Mouse (Mus musculus): Measurements from ENCODE around the gene Dnah6. TPM values are rescaled to one million over a fixed set of nuclear protein-coding genes. Genes with fewer than 3 reads are reported as not detected.

Gene Dnah6
- polyA plus RNA-seq, 1 experiment from 2014 or later = 0.08 TPM

DNA sequence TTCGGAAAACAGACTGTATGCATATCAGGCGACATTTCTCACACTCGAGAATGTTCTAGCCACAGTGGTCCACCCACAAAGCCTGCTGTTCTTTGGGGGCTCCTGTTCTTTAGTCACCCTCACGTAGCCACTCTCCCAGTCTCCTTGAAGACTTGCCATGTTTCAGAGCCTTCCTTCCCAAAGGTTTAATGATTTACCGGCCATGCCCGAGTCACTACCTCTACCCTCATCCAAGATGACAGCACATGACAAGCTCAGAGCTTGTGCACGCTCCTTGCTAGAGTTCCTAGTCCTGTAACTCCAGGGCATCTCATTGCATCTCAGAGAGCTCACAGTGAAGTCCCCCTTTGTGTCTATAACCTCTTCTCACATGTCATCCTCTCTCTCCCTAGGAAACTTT, 174.2 kb downstream of the Dnah6 start:
- no peaks in the 10 kb centered on the region for H3K9me3 ChIP-seq
- H3K4me1 ChIP-seq (replicated peaks) = no peaks in the 10 kb centered on the region
- H3K27me3 ChIP-seq (replicated peaks) = no peaks in the 10 kb centered on the region
- H3K9ac ChIP-seq = no peak overlapping the region
- no peaks in the 10 kb centered on the region for H3K36me3 ChIP-seq
- H3K4me3 ChIP-seq (replicated peaks) = no peak overlapping the region
- no peak overlapping the region for H3K27ac ChIP-seq
- peak; percentile 69 for ATAC-seq
- H3K4me2 ChIP-seq (replicated peaks) = no peak overlapping the region
- 66% methylated on average over 7 of the region's 7 CpGs for WGBS

DNA sequence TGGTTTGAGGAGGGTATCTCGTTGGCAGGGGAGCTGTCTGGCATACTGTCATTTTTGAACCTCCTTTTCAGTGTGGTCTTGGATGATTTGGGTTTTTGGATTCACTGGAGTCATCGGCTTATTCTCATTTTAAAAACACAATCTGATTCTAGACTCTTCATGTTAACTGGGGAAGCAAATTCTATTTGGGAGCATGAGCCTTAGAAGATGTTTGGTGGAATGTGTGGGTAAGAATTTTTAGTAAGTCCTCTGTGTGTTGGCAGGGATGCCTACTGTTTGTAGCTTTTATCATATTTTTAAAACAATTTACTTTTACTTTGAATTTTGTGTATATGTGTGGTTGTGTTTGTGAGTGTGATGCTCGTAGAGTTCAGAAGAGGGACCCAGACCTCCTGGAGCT, 175.5 kb downstream of the Dnah6 start:
- 82% methylated on average over 3 of the region's 3 CpGs for WGBS
- Histone ChIP-seq H3K9me3 (no peaks in the 10 kb centered on the region), H3K4me3 (replicated peaks) (no peak overlapping the region)

DNA sequence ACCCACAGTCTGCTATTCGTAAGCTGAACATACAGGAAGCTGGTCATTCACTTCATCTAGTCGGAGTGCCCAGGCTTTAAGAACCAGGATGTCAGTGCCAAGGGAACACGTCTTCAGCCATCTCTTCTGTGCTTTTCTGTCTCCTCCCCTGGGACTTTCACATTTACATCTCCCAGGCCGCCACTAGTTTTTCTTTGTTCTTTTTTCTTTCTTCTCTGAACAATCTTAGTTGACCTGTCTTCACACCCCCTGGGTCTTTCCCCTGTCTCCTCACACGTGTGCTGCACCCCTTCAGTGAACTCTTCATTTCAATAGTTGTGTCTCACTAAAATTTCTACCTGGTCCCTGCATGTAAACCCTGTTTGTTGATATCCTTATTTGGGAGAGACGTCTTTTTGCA, 179.2 kb downstream of the Dnah6 start:
- Histone ChIP-seq H3K4me2 (replicated peaks) (no peak overlapping the region), H3K27me3 (replicated peaks) (no peaks in the 10 kb centered on the region), H3K27ac (no peak overlapping the region), H3K9me3 (no peaks in the 10 kb centered on the region), H3K9ac (no peak overlapping the region), H3K36me3 (no peaks in the 10 kb centered on the region), H3K4me1 (replicated peaks) (no peaks in the 10 kb centered on the region), H3K4me3 (replicated peaks) (no peak overlapping the region)
- ATAC-seq = no peak
- WGBS = 73% methylated on average over 6 of the region's 6 CpGs

More for the DNA sequence above, 175.5 kb downstream of the Dnah6 start:
- no peak overlapping the region for H3K27ac ChIP-seq
- H3K9ac ChIP-seq = no peak overlapping the region
- ATAC-seq = no peak
- no peaks in the 10 kb centered on the region for H3K4me1 ChIP-seq (replicated peaks)
- no peak overlapping the region for H3K4me2 ChIP-seq (replicated peaks)
- no peaks in the 10 kb centered on the region for H3K27me3 ChIP-seq (replicated peaks)
- H3K36me3 ChIP-seq = no peaks in the 10 kb centered on the region

DNA sequence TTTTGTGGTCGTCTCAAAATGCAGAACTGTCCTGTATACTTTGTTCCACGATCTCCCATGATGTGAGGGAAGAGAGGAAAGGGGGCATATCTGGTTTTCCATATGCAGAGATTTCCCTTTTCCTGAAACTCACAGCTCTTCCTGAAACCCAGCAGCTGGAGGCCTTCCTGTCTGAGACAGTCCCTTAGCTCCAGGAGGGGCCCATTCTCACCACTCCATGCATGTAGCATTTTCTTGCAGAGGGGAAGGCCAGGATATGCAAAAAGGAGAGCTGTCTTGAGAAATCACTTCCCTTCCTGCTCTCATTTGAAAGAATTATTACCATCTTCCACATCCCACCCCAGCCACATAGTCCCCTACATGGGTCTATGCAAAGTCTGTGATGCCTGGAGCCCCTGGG, 183.2 kb downstream of the Dnah6 start:
- H3K27ac ChIP-seq = 0 out of 2 replicates have a peak overlapping the region, but pooled peaks have one; percentile 11
- H3K4me3 ChIP-seq (replicated peaks) = no peak overlapping the region
- H3K4me2 ChIP-seq (replicated peaks) = no peak overlapping the region
- no peak overlapping the region for H3K9ac ChIP-seq
- H3K36me3 ChIP-seq = no peaks in the 10 kb centered on the region
- H3K9me3 ChIP-seq = no peaks in the 10 kb centered on the region
- no peak for ATAC-seq
- H3K4me1 ChIP-seq (replicated peaks) = no peaks in the 10 kb centered on the region
- no peaks in the 10 kb centered on the region for H3K27me3 ChIP-seq (replicated peaks)
- WGBS = 60% methylated on average over 2 of the region's 2 CpGs

DNA sequence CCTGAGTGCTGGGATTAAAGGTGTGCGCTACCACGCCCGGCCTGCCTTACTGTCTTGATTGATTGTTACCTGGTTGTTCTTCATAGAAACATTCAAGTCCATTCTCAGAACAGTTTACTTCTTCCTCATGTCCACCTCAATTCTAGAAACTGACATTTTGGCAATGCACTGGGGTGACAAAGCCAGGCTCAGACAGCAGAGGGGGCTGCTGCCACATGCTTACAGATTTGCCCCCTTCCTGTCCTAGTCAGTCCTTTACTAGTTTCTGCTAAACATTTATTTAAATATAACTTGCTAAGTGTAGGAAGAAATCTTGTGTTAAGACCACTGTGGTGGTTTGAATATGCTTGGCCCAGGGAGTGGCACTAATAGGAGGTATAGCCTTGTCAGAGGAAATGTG, 192.6 kb downstream of the Dnah6 start:
- H3K27me3 ChIP-seq (replicated peaks) = no peaks in the 10 kb centered on the region
- ATAC-seq = no peak
- no peaks in the 10 kb centered on the region for H3K36me3 ChIP-seq
- no peak overlapping the region for H3K27ac ChIP-seq
- H3K9me3 ChIP-seq = no peaks in the 10 kb centered on the region
- H3K9ac ChIP-seq = no peak overlapping the region
- H3K4me2 ChIP-seq (replicated peaks) = no peak overlapping the region
- H3K4me3 ChIP-seq (replicated peaks) = no peak overlapping the region
- WGBS = 89% methylated on average over 3 of the region's 3 CpGs
- 0 out of 2 replicates have a peak, but pooled peaks cover 2% of the 10 kb centered on the region for H3K4me1 ChIP-seq (replicated peaks)

DNA sequence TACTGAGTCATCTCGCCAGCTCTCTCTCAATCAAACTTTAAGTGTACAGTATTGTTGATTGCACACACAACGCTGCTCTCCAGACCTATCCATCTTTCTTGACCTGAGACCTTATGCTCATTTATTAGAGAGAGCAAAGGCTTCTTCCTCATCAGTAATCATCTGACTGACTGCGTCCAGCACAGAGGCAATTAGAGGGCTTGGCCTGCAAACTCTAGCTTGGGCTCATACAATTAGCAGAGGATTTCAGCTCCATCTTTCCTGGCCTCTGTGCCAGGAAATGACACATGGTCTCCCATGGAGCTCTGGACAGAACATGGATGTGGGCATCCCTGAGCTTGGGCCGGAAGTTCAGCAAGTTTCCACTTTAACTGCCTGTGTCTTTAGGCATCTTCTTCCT, 193.6 kb downstream of the Dnah6 start:
- Histone ChIP-seq H3K9ac (no peak overlapping the region), H3K36me3 (no peaks in the 10 kb centered on the region), H3K4me2 (replicated peaks) (no peak overlapping the region), H3K4me1 (replicated peaks) (0 out of 2 replicates have a peak, but pooled peaks cover 2% of the 10 kb centered on the region), H3K27me3 (replicated peaks) (no peaks in the 10 kb centered on the region), H3K4me3 (replicated peaks) (no peak overlapping the region), H3K9me3 (no peaks in the 10 kb centered on the region), H3K27ac (no peak overlapping the region)
- 76% methylated on average over 4 of the region's 4 CpGs for WGBS
- ATAC-seq = no peak

DNA sequence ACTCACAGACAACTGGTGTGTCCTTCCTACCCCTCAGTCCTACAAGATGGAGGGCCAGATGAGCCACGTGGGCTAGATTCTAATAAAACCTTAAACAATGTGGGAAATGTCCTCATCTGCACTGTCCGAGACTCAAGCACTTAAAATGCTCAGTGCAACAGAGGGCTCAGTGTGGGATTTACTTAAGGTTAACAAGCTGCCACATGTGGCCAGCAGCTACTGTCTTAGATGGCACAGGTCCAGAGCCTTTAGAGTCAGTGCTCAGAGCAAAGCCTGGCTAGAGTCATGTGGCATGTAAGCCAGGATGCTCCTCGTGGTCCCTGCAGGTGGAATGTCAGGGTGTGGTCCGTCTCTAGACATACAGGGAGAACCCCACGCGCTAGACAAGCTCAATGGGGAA, 194.6 kb downstream of the Dnah6 start:
- ATAC-seq = no peak

DNA sequence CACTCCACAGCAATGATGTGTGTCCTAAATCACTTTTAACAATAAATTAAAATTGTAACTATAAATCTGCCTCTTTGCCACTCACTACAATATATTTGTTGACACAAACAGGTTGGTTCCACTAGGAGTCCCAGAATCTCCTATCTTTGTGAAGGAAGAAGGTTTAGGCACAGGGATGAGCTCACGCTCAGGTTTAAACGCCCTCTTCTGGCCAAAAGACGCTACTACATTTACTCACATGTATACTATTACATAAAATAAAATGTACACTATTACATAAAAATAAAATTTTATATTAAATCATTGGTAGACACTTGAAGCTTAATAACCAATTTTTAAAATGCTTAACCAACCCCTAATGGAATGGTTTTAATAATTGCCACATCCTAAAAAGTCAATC, 201.4 kb downstream of the Dnah6 start:
- no peak overlapping the region for H3K4me3 ChIP-seq (replicated peaks)
- no peaks in the 10 kb centered on the region for H3K9me3 ChIP-seq
- ATAC-seq = no peak
- H3K27me3 ChIP-seq (replicated peaks) = no peaks in the 10 kb centered on the region
- H3K4me1 ChIP-seq (replicated peaks) = no peaks in the 10 kb centered on the region
- H3K9ac ChIP-seq = no peak overlapping the region
- H3K36me3 ChIP-seq = no peaks in the 10 kb centered on the region
- H3K4me2 ChIP-seq (replicated peaks) = no peak overlapping the region
- no peak overlapping the region for H3K27ac ChIP-seq
- WGBS = 10% methylated on average over 3 of the region's 3 CpGs

More for the DNA sequence above, 194.6 kb downstream of the Dnah6 start:
- 68% methylated on average over 6 of the region's 6 CpGs for WGBS
- Histone ChIP-seq H3K9me3 (no peaks in the 10 kb centered on the region), H3K4me1 (replicated peaks) (0 out of 2 replicates have a peak, but pooled peaks cover 2% of the 10 kb centered on the region), H3K36me3 (no peaks in the 10 kb centered on the region), H3K27me3 (replicated peaks) (no peaks in the 10 kb centered on the region), H3K4me2 (replicated peaks) (no peak overlapping the region), H3K27ac (no peak overlapping the region), H3K4me3 (replicated peaks) (no peak overlapping the region), H3K9ac (no peak overlapping the region)

DNA sequence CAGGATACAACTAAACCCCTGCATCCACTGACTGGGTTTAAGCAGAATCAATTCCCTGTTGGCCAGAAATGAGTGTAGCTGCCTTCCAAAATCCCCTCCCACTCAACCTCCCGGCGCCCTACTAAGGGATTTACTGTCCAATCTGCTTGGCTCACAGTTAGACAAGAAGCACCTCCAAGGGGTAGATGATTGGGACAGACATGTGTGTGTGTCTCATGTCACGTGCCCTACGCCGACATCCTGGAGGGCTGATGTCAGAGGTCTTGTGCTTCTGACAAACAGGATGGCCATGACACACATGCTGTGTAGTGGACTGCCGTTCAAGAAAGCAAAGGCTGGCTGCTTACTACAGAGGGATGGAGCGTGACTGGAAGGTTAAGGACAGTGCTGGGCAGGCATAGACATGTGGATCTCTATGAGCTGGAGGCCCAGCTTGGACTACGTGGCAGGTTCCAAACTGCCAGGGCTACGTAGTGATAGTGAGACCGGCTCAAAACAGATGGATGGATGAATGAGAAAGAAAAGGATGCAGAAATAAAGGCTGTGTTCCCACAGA, 202.6 kb downstream of the Dnah6 start:
- H3K9me3 ChIP-seq = no peaks in the 10 kb centered on the region
- H3K4me1 ChIP-seq (replicated peaks) = no peaks in the 10 kb centered on the region
- no peak overlapping the region for H3K4me2 ChIP-seq (replicated peaks)
- WGBS = 87% methylated on average over 10 of the region's 10 CpGs
- no peaks in the 10 kb centered on the region for H3K27me3 ChIP-seq (replicated peaks)
- no peaks in the 10 kb centered on the region for H3K36me3 ChIP-seq
- H3K4me3 ChIP-seq (replicated peaks) = no peak overlapping the region
- ATAC-seq = no peak
- H3K27ac ChIP-seq = no peak overlapping the region
- H3K9ac ChIP-seq = no peak overlapping the region

DNA sequence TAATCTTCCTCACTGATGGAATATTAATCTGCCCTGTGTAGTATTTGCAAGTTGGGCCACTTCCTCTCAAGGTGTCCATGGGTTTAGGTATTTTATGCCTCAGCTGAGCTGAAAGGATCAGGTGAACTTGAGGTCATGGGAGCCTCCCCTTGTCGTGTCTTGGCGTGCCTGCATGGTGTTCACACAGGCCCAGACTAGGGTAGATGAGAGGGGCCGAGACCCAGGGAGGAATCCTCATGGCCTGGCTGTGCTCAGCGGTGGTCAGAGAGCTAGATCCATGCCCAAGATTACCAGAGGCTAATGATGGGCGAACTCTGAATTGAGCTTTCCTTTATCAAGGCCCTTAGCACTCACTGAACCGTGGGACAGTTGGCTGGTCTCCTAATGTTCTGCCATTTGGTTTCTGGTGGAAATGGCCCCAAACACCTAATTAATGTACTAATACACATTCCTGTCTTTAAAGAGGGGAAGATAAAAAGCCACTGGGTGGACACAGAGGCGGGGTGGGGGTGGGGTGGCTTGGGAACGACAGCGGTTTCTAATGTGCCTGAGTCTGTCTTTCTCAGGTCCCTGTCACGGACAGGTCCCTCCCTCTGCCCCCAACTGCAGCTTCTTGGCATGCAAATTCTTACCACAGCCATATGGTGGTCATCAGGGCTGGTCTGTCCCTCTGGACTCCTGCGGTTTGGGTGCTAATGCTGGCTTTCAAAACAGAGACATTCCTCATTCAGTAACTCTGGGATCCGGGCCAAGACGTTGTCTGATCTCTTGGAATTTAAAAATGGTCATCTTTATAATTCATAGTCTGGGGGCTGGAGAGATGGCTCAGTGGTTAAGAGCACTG, 206.9 kb downstream of the Dnah6 start:
- H3K9ac ChIP-seq = no peak overlapping the region
- H3K4me3 ChIP-seq (replicated peaks) = no peak overlapping the region
- no peak overlapping the region for H3K4me2 ChIP-seq (replicated peaks)
- 50% methylated on average over 13 of the region's 13 CpGs for WGBS
- H3K27me3 ChIP-seq (replicated peaks) = no peaks in the 10 kb centered on the region
- H3K9me3 ChIP-seq = no peaks in the 10 kb centered on the region
- H3K27ac ChIP-seq = no peak overlapping the region
- no peaks in the 10 kb centered on the region for H3K36me3 ChIP-seq
- 0 out of 2 replicates have a peak, but pooled peaks have one; percentile 49 for ATAC-seq
- no peaks in the 10 kb centered on the region for H3K4me1 ChIP-seq (replicated peaks)

DNA sequence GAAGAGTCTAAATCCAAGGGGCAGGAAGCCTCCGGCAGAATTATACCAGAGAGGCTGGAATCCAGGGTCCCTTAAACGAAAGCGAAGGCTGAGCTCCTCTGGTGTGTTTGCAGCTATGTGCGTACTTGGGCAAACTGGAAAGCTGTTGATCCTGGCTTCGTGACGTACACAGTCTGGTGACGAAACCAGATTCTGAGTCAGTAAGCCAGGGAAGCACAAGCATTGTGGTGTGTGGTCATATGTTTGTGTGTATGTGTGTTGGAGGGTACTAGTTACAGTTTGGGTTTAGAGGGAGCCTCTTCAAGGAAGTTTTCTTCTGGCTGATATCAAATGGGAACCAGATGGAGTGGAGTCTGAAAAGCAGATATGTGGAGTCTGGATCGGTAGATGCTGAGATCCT, 208.5 kb downstream of the Dnah6 start:
- Histone ChIP-seq H3K27me3 (replicated peaks) (no peaks in the 10 kb centered on the region), H3K9me3 (no peaks in the 10 kb centered on the region), H3K4me2 (replicated peaks) (no peak overlapping the region), H3K9ac (no peak overlapping the region), H3K4me1 (replicated peaks) (no peaks in the 10 kb centered on the region), H3K4me3 (replicated peaks) (no peak overlapping the region), H3K27ac (no peak overlapping the region), H3K36me3 (no peaks in the 10 kb centered on the region)
- ATAC-seq = no peak
- WGBS = 86% methylated on average over 8 of the region's 8 CpGs

DNA sequence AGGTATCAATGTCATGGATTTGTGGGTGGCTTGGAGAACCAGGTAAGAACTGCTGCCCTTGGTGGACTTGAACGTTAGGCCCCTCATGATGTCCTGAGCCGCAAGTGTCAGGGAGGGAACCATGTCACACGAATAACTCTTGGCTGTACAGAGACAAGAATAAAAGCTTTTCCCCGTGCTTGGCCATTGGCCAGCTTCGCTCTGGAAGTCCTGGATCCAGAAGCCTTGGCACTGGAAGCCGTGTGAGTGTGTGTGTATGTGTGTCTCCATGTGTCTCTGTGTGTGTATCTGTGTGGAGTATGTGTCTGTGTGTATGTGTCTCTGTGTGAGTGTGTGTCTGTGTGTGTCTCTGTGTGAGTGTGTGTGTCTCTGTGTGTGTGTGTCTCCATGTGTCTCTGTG, 209.6 kb downstream of the Dnah6 start:
- no peak overlapping the region for H3K9ac ChIP-seq
- no peak overlapping the region for H3K4me2 ChIP-seq (replicated peaks)
- no peaks in the 10 kb centered on the region for H3K36me3 ChIP-seq
- H3K4me1 ChIP-seq (replicated peaks) = no peaks in the 10 kb centered on the region
- H3K27me3 ChIP-seq (replicated peaks) = no peaks in the 10 kb centered on the region
- H3K4me3 ChIP-seq (replicated peaks) = no peak overlapping the region
- ATAC-seq = no peak
- H3K27ac ChIP-seq = no peak overlapping the region
- no peaks in the 10 kb centered on the region for H3K9me3 ChIP-seq
- 53% methylated on average over 6 of the region's 6 CpGs for WGBS

DNA sequence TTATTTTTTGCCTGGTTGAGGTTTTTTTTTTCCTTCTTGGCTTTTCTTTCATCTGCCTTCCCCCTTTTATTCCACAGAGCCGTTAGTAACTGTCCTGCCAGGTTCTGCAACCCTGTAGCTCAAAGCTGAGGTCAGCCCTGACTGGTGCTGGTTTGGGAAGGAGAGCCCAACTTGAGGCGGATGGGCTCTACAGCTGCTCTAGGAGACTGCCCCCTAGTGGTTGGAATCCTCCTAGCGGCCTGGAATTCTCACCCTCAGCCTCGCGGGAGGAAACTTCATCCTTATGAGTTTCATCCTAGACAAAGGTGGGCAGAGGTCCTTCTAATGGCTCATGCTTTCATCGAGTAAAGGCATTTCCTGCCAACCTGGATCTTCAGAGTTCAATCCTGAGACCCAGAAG, 211.4 kb downstream of the Dnah6 start:
- Histone ChIP-seq H3K27ac (no peak overlapping the region), H3K9me3 (no peaks in the 10 kb centered on the region), H3K4me2 (replicated peaks) (no peak overlapping the region), H3K36me3 (no peaks in the 10 kb centered on the region), H3K4me3 (replicated peaks) (no peak overlapping the region), H3K27me3 (replicated peaks) (no peaks in the 10 kb centered on the region), H3K9ac (no peak overlapping the region), H3K4me1 (replicated peaks) (no peaks in the 10 kb centered on the region)
- ATAC-seq = no peak
- WGBS = 39% methylated on average over 6 of the region's 6 CpGs

Data from intestine, embryonic 15.5 days (tissue).